Mouse (Mus musculus) MEL (cell line): ENCODE measurements around the gene Doc2b. TPM values are rescaled to one million over a fixed set of nuclear protein-coding genes. Genes with fewer than 3 reads are reported as not detected.

Experiments used
- DNase-seq: peaks from one replicate; pipeline ENCODE4 v3.0.0; 2011; ENCODE audit warnings: low read depth, low spot score
- H3K27ac ChIP-seq: 2 replicates; pipeline ENCODE4 v1.5.1; 2012; ENCODE audit warnings: low read depth, mild to moderate bottlenecking, control low read depth, low read length, moderate library complexity; ENCODE audit not compliant: control insufficient read depth
- H3K27me3 ChIP-seq, 2 experiments: fragments of 150-350 bp in 1 of 2; sonication (generic) in 1 of 2; 2 replicates each; pipeline ENCODE4 v1.6.1; 2012; ENCODE audit warnings: low read length in 2 of 2, mild to moderate bottlenecking in 2 of 2, improper control_type of control experiment in 1 of 2, moderate library complexity in 1 of 2; ENCODE audit not compliant: insufficient read depth in 2 of 2, control insufficient read depth in 1 of 2
- H3K36me3 ChIP-seq, 2 experiments: 2 replicates each; pipeline ENCODE4 v1.6.1; 2012 to 2014; ENCODE audit warnings: low read length in 2 of 2, improper control_type of control experiment in 1 of 2, inconsistent platforms in 1 of 2, mild to moderate bottlenecking in 1 of 2; ENCODE audit not compliant: insufficient read depth in 2 of 2, control insufficient read depth in 1 of 2
- H3K4me1 ChIP-seq, 2 experiments: fragments of 150-350 bp in 1 of 2; sonication (generic) in 1 of 2; 2 replicates each; pipeline ENCODE4 v1.6.1; 2012; ENCODE audit warnings: low read length in 2 of 2, improper control_type of control experiment in 1 of 2, mild to moderate bottlenecking in 1 of 2; ENCODE audit not compliant: insufficient read depth in 2 of 2, control insufficient read depth in 1 of 2
- H3K4me3 ChIP-seq, 2 experiments: fragments of 150-350 bp in 1 of 2; sonication (generic) in 1 of 2; 2 replicates each; pipeline ENCODE4 v1.5.1; 2012; ENCODE audit warnings: low read depth in 2 of 2, low read length in 2 of 2, mild to moderate bottlenecking in 2 of 2, moderate library complexity in 2 of 2, control low read depth in 1 of 2, improper control_type of control experiment in 1 of 2; ENCODE audit not compliant: control insufficient read depth in 1 of 2, insufficient read depth in 1 of 2
- H3K79me2 ChIP-seq: 2 replicates; pipeline ENCODE4 v1.6.1; 2012; ENCODE audit warnings: mild to moderate bottlenecking, low read length, moderate library complexity; ENCODE audit not compliant: control insufficient read depth, poor library complexity, insufficient read depth
- H3K9ac ChIP-seq: 2 replicates; pipeline ENCODE4 v1.6.1; 2012; ENCODE audit warnings: low read depth, mild to moderate bottlenecking, control low read depth, low read length, moderate library complexity; ENCODE audit not compliant: control insufficient read depth, poor library complexity, severe bottlenecking
- H3K9me3 ChIP-seq: fragments of 150-350 bp; sonication (generic); replicated peaks from 2 replicates; pipeline ENCODE4 v1.6.1; 2012; ENCODE audit warnings: mild to moderate bottlenecking, low read length, improper control_type of control experiment, moderate library complexity; ENCODE audit not compliant: insufficient read depth
- E2F4 ChIP-seq: IDR thresholded peaks from 2 replicates; pipeline ENCODE4 v1.6.1; 2011; ENCODE audit warnings: low read depth, low read length, improper control_type of control experiment, borderline replicate concordance
- GABPA ChIP-seq: IDR thresholded peaks from 2 replicates; pipeline ENCODE4 v1.6.1; 2012; ENCODE audit warnings: low read depth, mild to moderate bottlenecking, inconsistent platforms, low read length, improper control_type of control experiment, moderate library complexity
- MYC ChIP-seq: IDR thresholded peaks from 2 replicates; pipeline ENCODE4 v1.6.1; 2011; ENCODE audit warnings: low read depth, mild to moderate bottlenecking, low read length, improper control_type of control experiment, moderate library complexity
- POLR2AphosphoS2 ChIP-seq: IDR thresholded peaks from 2 replicates; pipeline ENCODE4 v1.6.1; 2011; ENCODE audit warnings: low read length, improper control_type of control experiment
- TAL1 ChIP-seq: IDR thresholded peaks from 2 replicates; pipeline ENCODE4 v1.6.1; 2012; ENCODE audit warnings: mild to moderate bottlenecking, inconsistent platforms, low read length, moderate library complexity, mixed read lengths
- USF2 ChIP-seq, 2 experiments: IDR thresholded peaks; 2 replicates each; pipeline ENCODE4 v1.6.1; 2011 to 2012; ENCODE audit warnings: improper control_type of control experiment in 2 of 2, low read length in 2 of 2, borderline replicate concordance in 1 of 2, inconsistent platforms in 1 of 2, low read depth in 1 of 2, mild to moderate bottlenecking in 1 of 2; ENCODE audit not compliant: insufficient read depth in 1 of 2
- ZKSCAN1 ChIP-seq: IDR thresholded peaks from 2 replicates; pipeline ENCODE4 v1.6.1; 2012; ENCODE audit warnings: low read depth, mild to moderate bottlenecking, inconsistent platforms, low read length, improper control_type of control experiment, moderate library complexity
- ZMIZ1 ChIP-seq: IDR thresholded peaks from 2 replicates; pipeline ENCODE4 v1.6.1; 2012; ENCODE audit warnings: low read depth, mild to moderate bottlenecking, inconsistent platforms, low read length, improper control_type of control experiment, moderate library complexity
- polyA plus RNA-seq, 2 experiments: library from polyadenylated mRNA; stranded (reverse) in 1 of 2; unstranded in 1 of 2; fragments of >175 nt in 1 of 2; fragments of >200 nt in 1 of 2; gene quantifications; 2 replicates each; pipeline versions ENCODE4 v1.2.1 to v1.2.4; 2012; ENCODE audit warnings: low replicate concordance in 2 of 2, low read depth in 1 of 2; ENCODE audit not compliant: insufficient read length in 2 of 2, insufficient read depth in 1 of 2, missing spikeins in 1 of 2
- total RNA-seq: library from RNA; depleted of rRNA; stranded (reverse); fragments of 300-350 nt; gene quantifications from 2 replicates; pipeline ENCODE4 v1.2.3, GENCODE M21; 2012

Doc2b gene
- total and polyA plus RNA-seq, 3 experiments = not detected

DNA sequence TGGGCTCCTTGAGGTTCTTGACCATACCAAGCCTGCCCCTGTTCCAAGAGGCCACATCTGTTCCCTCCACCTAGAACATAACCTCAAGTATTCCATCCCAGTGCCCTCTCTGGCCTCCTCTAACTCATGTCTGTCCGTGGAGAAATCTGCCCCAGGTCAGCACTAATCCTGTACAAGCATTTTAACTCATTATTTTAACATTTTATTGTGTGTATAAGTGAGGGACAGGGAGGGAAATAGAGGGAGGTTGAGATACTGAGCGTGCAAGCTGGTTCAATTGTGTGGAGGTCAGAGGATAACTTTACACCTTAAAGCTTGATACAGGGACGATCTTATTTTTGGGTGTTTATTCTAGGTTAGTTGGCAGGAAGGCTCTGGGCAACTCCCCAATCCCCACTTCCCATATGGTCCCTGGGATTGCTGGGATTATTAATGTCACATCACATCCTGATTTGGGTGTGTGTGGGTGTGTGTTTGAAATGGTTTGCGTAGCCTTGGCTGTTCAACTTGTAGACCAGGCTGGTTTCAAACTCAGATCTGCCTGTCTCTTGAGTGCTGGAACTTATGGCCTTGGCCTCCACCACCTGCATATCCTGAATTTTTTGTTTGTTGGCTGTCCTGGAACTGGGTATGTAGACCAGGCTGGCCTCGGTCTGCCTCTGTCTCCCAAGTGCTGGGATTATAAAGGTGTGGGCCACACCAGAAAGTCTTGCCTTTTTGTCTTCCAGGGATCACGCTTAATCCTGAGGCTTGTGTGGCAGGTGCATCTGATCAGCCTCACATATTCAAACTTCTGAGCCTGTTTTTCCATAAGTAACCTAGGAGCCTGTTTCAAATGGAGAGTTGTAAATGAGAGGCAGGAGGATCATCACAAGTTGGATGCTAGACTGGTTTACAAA is 27.5 kb downstream of the Doc2b start:
- no peak for TF ChIP-seq TAL1
- TF ChIP-seq ZMIZ1 = peak; percentile 28; the same call in 1 of the 2 replicates
- no peak for TF ChIP-seq USF2 (IDR thresholded peaks at IDR 0.05; ENCODE audit: borderline replicate concordance in 1 of 2, insufficient read depth in 1 of 2, low read depth in 1 of 2, low read length in 2 of 2)
- peak; percentile 41; the same call in 1 of the 2 replicates for TF ChIP-seq POLR2AphosphoS2
- no peak for TF ChIP-seq GABPA
- peak overlapping the region; percentile 68 for H3K9ac ChIP-seq
- H3K4me1 ChIP-seq = peaks cover 0 to 7% of the 10 kb centered on the region in 2 experiments; a peak in 2 of 4 replicates
- no peaks in the 10 kb centered on the region for H3K9me3 ChIP-seq
- peak overlapping the region; percentile 54 to 58 for H3K4me3 ChIP-seq
- peaks cover 5 to 6% of the 10 kb centered on the region in 2 experiments for H3K27me3 ChIP-seq
- no peak overlapping the region for H3K27ac ChIP-seq
- peak; percentile 47 for DNase-seq
- H3K79me2 ChIP-seq = no peaks in the 10 kb centered on the region
- H3K36me3 ChIP-seq = peaks cover 3 to 18% of the 10 kb centered on the region in 2 experiments

GRCm38 (mm10) chr11:75767014-75767413 is 28.8 kb downstream of the Doc2b start:
- Histone ChIP-seq H3K27ac (no peak overlapping the region), H3K4me3 (no peak overlapping the region), H3K9me3 (no peaks in the 10 kb centered on the region), H3K27me3 (peaks cover 0 to 2% of the 10 kb centered on the region in 2 experiments; a peak in 3 of 4 replicates), H3K36me3 (peaks cover 3 to 24% of the 10 kb centered on the region in 2 experiments), H3K79me2 (no peaks in the 10 kb centered on the region), H3K4me1 (peaks cover 0 to 7% of the 10 kb centered on the region in 2 experiments; a peak in 2 of 4 replicates), H3K9ac (no peak overlapping the region)
- no peak for DNase-seq
- TF ChIP-seq ZKSCAN1 (0 out of 2 replicates have a peak, but pooled peaks have one; percentile 13), USF2 (IDR thresholded peaks at IDR 0.05; ENCODE audit: borderline replicate concordance in 1 of 2, insufficient read depth in 1 of 2, low read depth in 1 of 2, low read length in 2 of 2) (no peak)

DNA sequence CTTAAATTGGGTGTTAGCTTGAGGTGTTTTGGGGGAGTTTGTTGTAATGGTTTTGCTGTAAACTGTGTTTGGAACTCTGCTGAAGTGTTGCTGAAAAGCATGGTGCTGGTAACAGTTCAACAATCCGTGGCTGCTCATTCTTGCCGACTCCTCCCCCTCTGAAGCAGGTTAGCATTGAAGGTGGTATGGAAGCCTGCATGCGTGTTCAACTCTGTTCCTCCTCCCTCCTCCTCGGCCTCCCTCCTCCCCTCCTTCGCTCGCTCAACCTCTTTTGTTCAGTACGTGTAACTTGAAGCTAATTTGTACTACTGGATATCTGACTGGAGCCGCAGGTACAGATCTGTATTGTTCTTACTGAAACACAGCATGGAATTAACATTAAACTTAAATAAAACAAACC is 30.7 kb downstream of the Doc2b start:
- TF ChIP-seq E2F4 (no peak), MYC (no peak)
- Histone ChIP-seq H3K4me3 (no peak overlapping the region), H3K9ac (no peak overlapping the region), H3K36me3 (peaks cover 3 to 30% of the 10 kb centered on the region in 2 experiments), H3K4me1 (peaks cover 0 to 7% of the 10 kb centered on the region in 2 experiments; a peak in 2 of 4 replicates), H3K27ac (no peak overlapping the region), H3K9me3 (no peaks in the 10 kb centered on the region), H3K79me2 (peaks cover 3% of the 10 kb centered on the region; the same call in 1 of the 2 replicates), H3K27me3 (no peaks in the 10 kb centered on the region)
- no peak for DNase-seq
